Mouse (Mus musculus) skeletal muscle tissue, adult 2 months (tissue): ENCODE data around the gene Gpm6a.
"Not testable (repeated sequence)": the region's sequence is repeated elsewhere in the genome, so short reads cannot be mapped to it uniquely, and the experiment has no call there.

Source experiments
- DNase-seq: peaks from one replicate; pipeline ENCODE4 v3.0.0-alpha.2; 2012; ENCODE audit warnings: low read depth, low spot score

Gpm6a gene

DNA sequence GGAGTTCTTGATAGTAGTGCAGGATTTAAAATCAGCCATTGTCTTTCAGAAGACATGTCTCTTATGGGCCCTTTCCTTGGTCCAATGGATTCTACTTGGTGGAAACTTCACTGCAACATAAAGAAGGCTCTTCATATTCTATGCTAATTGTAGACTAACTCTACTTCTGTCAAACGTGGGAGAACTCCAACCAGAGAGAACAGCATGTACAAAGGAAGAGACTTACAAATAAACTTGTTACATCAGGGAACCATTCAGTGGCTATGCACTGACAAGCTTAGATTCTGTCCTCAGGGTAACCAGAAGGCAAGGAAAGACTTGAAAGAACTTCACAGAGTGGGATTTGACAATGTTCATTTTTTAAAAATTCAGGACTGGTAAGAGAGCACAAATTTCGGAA, 48.3 kb downstream of the Gpm6a start:
- no peak for DNase-seq

DNA sequence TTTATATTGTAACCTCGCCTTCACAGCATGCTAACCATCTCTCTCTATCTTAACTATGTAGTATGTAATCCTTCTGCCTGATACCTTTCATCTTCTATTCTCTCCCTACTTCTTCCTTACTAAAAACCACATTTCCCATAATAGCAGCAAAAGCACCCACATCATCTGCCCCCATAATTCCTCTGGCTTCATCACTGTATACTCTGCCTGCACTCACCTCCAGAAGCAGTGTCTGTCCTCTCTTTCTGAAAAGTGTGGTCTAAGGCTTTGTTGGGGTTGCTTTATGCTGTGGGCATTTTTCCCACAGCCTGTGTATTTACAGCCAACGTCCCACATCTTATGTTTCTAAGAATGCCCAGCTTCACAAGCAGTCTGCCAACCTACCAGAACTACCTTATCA, 57.6 kb downstream of the Gpm6a start:
- no peak for DNase-seq

- DNase-seq: no peak
Measured at GRCm38 (mm10) chr8:55017071-55017470, 62.4 kb downstream of the Gpm6a start.

DNA sequence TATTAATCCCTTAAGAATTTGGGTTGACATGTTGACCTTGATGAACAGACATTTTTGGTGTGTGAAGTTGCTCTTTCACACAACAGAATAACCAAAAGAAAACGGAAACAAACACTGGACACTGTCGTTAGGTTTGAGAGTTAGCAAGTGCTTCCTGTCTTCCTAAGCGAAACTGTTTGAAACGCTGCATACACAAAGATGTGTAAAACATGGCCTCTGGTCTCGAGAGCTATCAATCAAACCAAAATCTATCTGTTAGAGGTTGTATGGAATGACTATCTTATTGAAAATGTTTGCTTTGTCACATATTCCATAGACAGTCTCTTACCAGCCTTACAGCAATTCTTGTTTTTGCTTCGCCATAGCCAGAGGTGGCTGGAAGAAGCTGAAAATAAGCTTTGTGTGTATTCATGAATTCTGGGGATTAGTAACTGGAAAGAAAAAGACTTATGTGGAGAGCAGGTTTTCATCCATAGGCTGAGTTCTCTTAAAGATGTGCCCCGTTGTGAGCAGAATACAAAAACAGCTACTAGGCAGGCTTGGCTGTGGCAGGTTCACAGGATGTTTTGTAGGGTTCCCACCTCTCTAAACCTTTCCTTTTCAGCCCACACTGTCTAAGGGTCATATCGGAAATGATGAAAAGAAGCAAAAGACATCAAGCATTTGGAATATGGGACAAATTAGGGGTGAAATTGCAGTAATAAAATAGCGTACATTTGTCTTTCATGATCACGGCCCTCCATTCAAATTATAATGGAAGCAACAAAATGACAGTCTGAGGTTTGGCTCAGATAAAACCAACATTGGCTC, 71.4 kb downstream of the Gpm6a start:
- no peak for DNase-seq

DNA sequence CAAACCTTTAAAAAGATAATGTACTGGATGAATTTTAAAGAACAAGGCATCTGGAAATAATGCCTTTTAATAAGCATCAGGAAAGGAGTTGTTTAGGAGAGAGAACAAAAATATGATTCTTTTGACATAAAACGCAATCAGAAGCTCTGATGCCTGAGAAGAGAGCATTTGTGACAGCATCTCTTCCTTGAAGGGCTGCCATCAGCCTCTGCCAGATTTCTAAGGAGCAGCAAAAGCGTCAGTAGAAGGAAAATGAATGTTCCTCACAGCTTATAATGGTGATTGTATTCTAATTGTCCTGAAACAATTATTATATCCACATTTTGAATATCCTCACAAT, 72.0 kb downstream of the Gpm6a start:
- no peak for DNase-seq

- DNase-seq: no peak
Measured at GRCm38 (mm10) chr8:55028371-55028770, 73.7 kb downstream of the Gpm6a start.

DNA sequence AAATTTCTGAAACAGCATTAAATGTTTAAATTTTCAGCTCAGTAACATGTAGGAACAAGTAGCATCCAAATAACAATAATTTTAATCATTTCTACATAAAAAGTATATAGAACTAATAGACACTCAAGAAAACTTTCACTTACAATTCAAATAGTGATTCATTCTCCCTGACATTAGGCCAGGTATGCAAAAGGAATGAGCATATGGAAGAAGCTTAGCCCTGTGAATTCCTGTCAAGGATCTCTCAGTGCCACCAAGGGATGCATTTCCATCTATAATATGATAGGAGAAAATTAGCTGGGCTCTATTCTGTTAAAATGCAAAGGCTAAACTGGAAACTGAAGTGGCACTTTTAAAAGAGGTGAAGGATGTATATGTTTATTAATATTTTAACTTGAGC, 76.5 kb downstream of the Gpm6a start:
- no peak for DNase-seq

DNA sequence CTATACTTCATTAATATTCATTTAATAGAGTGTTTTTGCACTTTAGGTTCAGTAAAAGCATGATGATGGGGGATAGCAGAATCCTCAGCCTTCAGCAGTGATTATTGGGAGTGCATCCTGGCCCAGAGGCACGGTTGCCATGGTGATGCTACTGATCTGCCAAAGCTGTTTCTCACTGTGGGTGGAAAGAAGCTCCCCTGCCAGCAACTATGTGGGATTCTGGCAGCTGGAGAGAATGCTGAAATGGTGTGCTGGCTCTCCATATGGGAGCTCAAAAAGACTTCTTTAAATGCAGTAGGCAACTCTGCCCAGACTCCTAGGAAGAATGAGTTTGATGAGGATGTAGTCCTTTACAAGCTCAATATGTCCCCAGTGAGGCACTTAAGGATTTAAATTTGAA, 79.7 kb downstream of the Gpm6a start:
- DNase-seq: no peak

- no peak for DNase-seq
Measured at GRCm38 (mm10) chr8:55035416-55035815, 80.8 kb downstream of the Gpm6a start.

- no peak for DNase-seq
Measured at GRCm38 (mm10) chr8:55042955-55043354, 88.3 kb downstream of the Gpm6a start.

DNA sequence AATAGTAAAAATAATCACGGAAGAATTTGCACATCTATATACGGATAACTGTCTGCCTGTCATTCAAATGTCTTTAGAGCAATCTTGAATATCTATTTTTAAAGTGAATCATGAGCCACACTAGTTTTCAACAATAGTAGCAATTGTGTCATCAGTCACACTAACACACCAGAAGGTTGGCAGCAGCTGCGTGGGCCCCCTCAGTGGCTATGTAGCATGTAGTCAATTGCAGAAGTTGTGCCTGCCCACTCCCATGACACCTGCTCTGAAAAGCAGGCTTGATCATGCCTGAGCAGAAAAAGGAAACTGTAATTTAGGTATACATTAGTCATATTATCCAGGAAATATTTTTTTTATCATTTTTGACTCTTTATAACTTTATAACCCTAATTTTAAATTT, 93.8 kb downstream of the Gpm6a start:
- DNase-seq: no peak

DNA sequence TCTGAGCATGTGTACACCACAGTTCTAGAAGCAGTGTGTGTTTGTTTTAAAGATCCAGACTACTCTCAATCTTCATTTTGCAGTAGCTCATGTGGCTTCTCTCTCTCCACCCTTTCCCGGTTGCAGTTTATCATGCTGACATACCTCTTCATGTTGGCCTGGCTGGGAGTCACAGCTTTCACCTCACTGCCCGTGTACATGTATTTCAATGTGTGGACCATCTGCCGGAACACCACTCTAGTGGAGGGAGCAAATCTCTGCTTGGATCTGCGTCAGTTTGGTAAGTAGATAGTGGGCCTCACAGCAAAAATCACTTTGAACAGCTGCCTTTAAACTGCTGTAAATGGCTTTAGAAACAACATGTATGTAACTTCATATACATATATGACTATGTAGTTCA, 95.3 kb downstream of the Gpm6a start:
- no peak for DNase-seq

DNA sequence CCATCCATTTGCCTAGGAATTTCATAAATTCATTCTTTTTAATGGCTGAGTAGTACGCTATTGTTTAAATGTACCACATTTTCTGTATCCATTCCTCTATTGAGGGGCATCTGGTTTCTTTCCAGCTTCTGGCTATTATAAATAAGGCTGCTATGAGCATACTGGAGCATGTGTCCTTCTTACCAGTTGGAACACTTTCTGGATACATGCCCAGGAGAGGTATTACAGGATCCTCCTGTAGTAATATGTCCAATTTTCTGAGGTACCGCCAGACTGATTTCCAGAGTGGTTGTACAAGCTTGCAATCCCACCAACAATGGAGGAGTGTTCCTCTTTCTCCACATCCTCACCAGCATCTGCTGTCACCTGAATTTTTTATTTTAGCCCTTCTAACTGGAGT, 114.2 kb downstream of the Gpm6a start:
- not testable (repeated sequence) for DNase-seq

GRCm38 (mm10) chr8:55073481-55073880, 118.8 kb downstream of the Gpm6a start:
- no peak for DNase-seq

GRCm38 (mm10) chr8:55102195-55102594, 147.6 kb downstream of the Gpm6a start:
- no peak for DNase-seq

DNA sequence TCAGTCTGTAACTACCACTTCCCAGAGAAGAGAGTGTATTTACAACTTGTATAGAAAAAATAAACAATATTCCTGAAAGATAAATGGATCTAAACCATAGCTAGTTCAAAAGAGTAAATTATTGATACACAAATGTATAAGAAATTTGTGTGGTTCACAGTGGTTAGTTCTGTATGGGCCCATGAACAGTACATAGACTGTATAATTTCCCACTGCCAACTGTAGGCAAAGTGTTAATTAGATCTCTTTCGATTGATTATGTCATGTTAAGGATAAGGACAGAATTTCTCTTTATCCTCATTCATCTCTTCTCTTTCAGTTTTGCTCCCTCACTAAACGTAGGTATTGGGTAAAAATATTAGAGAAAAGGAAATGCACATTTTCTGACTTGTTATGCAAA, 148.4 kb downstream of the Gpm6a start:
- DNase-seq: no peak

DNA sequence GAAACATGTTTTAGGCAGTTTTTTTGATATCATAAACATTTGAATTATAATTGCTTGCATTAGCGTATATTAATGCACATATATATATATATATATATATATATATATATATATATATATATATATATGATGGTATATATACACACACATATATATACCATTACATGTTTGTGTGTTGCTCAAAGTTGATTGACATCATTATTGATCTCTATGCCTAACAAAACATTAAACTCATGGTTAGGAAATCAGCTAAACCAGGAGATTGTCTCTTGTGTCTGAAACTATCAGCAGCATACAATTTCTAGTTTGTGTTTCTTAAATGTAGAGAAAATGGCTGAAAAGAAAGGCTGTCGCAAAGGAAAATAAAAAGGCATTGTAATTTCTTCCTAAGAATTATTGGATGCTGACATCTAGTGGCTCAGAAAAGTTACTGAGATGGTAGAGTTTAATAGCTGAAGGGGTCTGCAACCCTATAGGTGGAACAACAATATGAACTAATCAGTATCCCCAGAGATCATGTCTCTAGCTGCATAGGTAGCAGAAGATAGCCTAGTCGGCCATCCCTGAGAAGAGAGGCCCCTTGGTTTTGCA, 149.3 kb downstream of the Gpm6a start:
- no peak for DNase-seq
